Mouse (Mus musculus): ENCODE measurements at regions not wholly inside any gene's neighbourhood (a gene's known extent, or its start where the extent isn't known, plus 50 kb on each side); places are given as distances from the start of the nearest gene placed in this dataset.
"Not testable (repeated sequence)": the region's sequence is repeated elsewhere in the genome, so short reads cannot be mapped to it uniquely, and the experiment has no call there.

- no peaks in the 10 kb centered on the region for H3K27me3 ChIP-seq (ENCODE audit: control insufficient read depth, insufficient read depth, low read length)
- H3K4me2 ChIP-seq (ENCODE audit: low read depth, low read length): no peak overlapping the region
- no peaks in the 10 kb centered on the region for H3K4me1 ChIP-seq (ENCODE audit: control insufficient read depth, insufficient read depth, low read length)
- no peak overlapping the region for H3K27ac ChIP-seq (replicated peaks; ENCODE audit: low read depth, low read length)
- H3K4me3 ChIP-seq (ENCODE audit: low read depth, low read length): no peak overlapping the region
- DNase-seq (ENCODE audit: low spot score) (no peak), ATAC-seq (replicated peaks; ENCODE audit: insufficient number of reproducible peaks, low FRiP score, low TSS enrichment, low read depth) (no peak)
- H3K9ac ChIP-seq (replicated peaks; ENCODE audit: low read length): no peak overlapping the region
- 80% methylated on average over 2 of the region's 2 CpGs for WGBS
- H3K36me3 ChIP-seq (replicated peaks; ENCODE audit: control insufficient read depth, insufficient read depth, low read depth, low read length): no peaks in the 10 kb centered on the region
- no peaks in the 10 kb centered on the region for H3K9me3 ChIP-seq (replicated peaks; ENCODE audit: control insufficient read depth, low read length)
These were observed 321.6 kb downstream of the Htr1b start for GRCm38 (mm10) chr9:81312047-81312446.

DNA sequence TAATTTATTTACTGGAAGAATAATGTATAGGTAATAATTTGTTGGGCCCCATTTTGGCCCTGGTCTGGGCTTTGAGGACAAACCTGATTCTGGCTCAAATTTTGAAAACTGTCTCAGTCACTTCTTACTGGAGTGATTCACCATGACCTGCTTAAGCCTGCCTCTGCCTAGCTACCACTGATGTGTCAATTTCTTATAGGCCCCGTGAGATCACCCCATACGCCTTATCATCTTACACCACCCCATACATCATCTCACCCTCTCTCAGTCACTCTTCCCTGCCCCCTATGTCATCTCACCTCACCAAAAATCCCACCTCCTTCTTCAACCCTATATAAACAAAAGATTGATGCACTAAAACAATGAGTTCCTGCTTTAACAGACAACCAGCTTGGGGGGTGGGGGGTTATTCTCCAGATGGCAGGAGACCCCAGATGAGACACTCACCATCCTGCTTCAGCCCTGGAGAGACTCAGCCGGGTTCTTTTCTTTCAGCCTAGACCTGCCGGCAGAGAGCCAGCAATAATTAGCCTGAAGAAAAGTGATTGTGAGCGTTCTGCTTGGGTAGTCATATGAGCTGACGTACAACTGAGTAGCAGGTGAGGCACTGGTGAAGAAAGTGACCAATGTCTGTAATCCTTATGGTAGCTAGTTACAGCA is 325.0 kb downstream of the Htr1b start:
- Histone ChIP-seq H3K27me3 (ENCODE audit: control insufficient read depth, insufficient read depth, low read length) (no peaks in the 10 kb centered on the region), H3K9ac (replicated peaks; ENCODE audit: low read length) (no peak overlapping the region), H3K27ac (replicated peaks; ENCODE audit: low read depth, low read length) (no peak overlapping the region), H3K9me3 (replicated peaks; ENCODE audit: control insufficient read depth, low read length) (no peaks in the 10 kb centered on the region), H3K4me1 (ENCODE audit: control insufficient read depth, insufficient read depth, low read length) (no peaks in the 10 kb centered on the region), H3K4me2 (ENCODE audit: low read depth, low read length) (no peak overlapping the region), H3K4me3 (ENCODE audit: low read depth, low read length) (no peak overlapping the region), H3K36me3 (replicated peaks; ENCODE audit: control insufficient read depth, insufficient read depth, low read depth, low read length) (no peaks in the 10 kb centered on the region)
- no peak for ATAC-seq (replicated peaks; ENCODE audit: insufficient number of reproducible peaks, low FRiP score, low TSS enrichment, low read depth)
- DNase-seq (ENCODE audit: low spot score): no peak
- 75% methylated on average over 6 of the region's 6 CpGs for WGBS

- H3K4me3 ChIP-seq (ENCODE audit: low read depth, low read length): no peak overlapping the region
- H3K27me3 ChIP-seq (ENCODE audit: control insufficient read depth, insufficient read depth, low read length): no peaks in the 10 kb centered on the region
- no peak overlapping the region for H3K27ac ChIP-seq (replicated peaks; ENCODE audit: low read depth, low read length)
- no peaks in the 10 kb centered on the region for H3K9me3 ChIP-seq (replicated peaks; ENCODE audit: control insufficient read depth, low read length)
- WGBS: 88% methylated on average over 2 of the region's 2 CpGs
- H3K4me2 ChIP-seq (ENCODE audit: low read depth, low read length): no peak overlapping the region
- H3K4me1 ChIP-seq (ENCODE audit: control insufficient read depth, insufficient read depth, low read length): no peaks in the 10 kb centered on the region
- DNase-seq (ENCODE audit: low spot score) (no peak), ATAC-seq (replicated peaks; ENCODE audit: insufficient number of reproducible peaks, low FRiP score, low TSS enrichment, low read depth) (no peak)
- no peaks in the 10 kb centered on the region for H3K36me3 ChIP-seq (replicated peaks; ENCODE audit: control insufficient read depth, insufficient read depth, low read depth, low read length)
- no peak overlapping the region for H3K9ac ChIP-seq (replicated peaks; ENCODE audit: low read length)
These were observed 328.1 kb downstream of the Htr1b start for GRCm38 (mm10) chr9:81305437-81306046.

DNA sequence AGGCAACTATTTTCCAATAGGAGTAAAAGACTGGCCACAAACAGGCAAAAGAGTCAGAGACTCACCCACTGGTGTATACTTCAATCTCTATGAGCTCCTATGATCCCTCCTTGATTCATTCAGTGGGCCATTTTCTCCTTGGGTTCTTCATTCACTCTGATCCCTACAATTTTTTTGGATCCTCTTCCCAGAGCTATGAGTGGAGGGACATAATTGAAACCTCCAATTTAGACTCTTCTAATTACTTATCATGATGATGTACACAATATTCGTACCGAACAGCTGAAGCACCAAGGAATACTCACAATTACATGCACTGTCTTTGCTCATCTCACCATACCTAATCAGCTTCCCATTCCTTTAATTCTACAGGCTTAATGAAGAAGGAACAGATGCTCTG is 357.9 kb downstream of the Htr1b start:
- H3K36me3 ChIP-seq (replicated peaks; ENCODE audit: control insufficient read depth, insufficient read depth, low read depth, low read length): no peaks in the 10 kb centered on the region
- H3K27ac ChIP-seq (replicated peaks; ENCODE audit: low read depth, low read length): no peak overlapping the region
- WGBS: 91% methylated on average over 2 of the region's 2 CpGs
- ATAC-seq (replicated peaks; ENCODE audit: insufficient number of reproducible peaks, low FRiP score, low TSS enrichment, low read depth) (no peak), DNase-seq (ENCODE audit: low spot score) (no peak)
- H3K9me3 ChIP-seq (replicated peaks; ENCODE audit: control insufficient read depth, low read length): no peaks in the 10 kb centered on the region
- H3K4me3 ChIP-seq (ENCODE audit: low read depth, low read length): no peak overlapping the region
- no peaks in the 10 kb centered on the region for H3K4me1 ChIP-seq (ENCODE audit: control insufficient read depth, insufficient read depth, low read length)
- H3K27me3 ChIP-seq (ENCODE audit: control insufficient read depth, insufficient read depth, low read length): no peaks in the 10 kb centered on the region
- H3K4me2 ChIP-seq (ENCODE audit: low read depth, low read length): no peak overlapping the region
- H3K9ac ChIP-seq (replicated peaks; ENCODE audit: low read length): no peak overlapping the region

DNA sequence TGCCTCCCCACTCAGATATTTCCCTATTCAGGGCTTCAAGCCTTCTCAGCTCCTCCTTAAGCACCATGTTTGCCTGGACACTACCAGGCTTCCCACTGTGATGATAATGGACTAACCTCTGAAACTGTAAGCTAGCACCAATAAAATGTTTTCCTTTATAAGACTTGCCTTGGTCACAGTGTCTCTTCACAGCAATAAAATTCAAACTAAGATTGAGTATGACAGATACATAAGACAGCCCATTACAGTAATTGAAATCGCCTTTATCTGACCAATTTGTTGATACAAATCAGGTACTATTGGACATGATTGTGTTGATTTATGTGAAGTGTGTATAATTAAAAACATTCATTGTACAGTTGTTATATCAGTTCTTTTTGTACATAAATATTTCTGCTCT is 358.3 kb downstream of the Htr1b start:
- 70% methylated on average over 1 of the region's 1 CpGs for WGBS
- DNase-seq (ENCODE audit: low spot score) (no peak), ATAC-seq (replicated peaks; ENCODE audit: insufficient number of reproducible peaks, low FRiP score, low TSS enrichment, low read depth) (no peak)
- Histone ChIP-seq H3K36me3 (replicated peaks; ENCODE audit: control insufficient read depth, insufficient read depth, low read depth, low read length) (no peaks in the 10 kb centered on the region), H3K4me3 (ENCODE audit: low read depth, low read length) (no peak overlapping the region), H3K27me3 (ENCODE audit: control insufficient read depth, insufficient read depth, low read length) (no peaks in the 10 kb centered on the region), H3K4me2 (ENCODE audit: low read depth, low read length) (no peak overlapping the region), H3K4me1 (ENCODE audit: control insufficient read depth, insufficient read depth, low read length) (no peaks in the 10 kb centered on the region), H3K27ac (replicated peaks; ENCODE audit: low read depth, low read length) (no peak overlapping the region), H3K9ac (replicated peaks; ENCODE audit: low read length) (no peak overlapping the region), H3K9me3 (replicated peaks; ENCODE audit: control insufficient read depth, low read length) (no peaks in the 10 kb centered on the region)

- not testable (repeated sequence) for DNase-seq (ENCODE audit: low spot score); H3K36me3 ChIP-seq (replicated peaks; ENCODE audit: control insufficient read depth, insufficient read depth, low read depth, low read length); H3K4me2 ChIP-seq (ENCODE audit: low read depth, low read length); H3K4me3 ChIP-seq (ENCODE audit: low read depth, low read length); H3K4me1 ChIP-seq (ENCODE audit: control insufficient read depth, insufficient read depth, low read length); H3K27me3 ChIP-seq (ENCODE audit: control insufficient read depth, insufficient read depth, low read length); ATAC-seq (replicated peaks; ENCODE audit: insufficient number of reproducible peaks, low FRiP score, low TSS enrichment, low read depth); H3K27ac ChIP-seq (replicated peaks; ENCODE audit: low read depth, low read length); H3K9me3 ChIP-seq (replicated peaks; ENCODE audit: control insufficient read depth, low read length); H3K9ac ChIP-seq (replicated peaks; ENCODE audit: low read length)
- 92% methylated on average over 2 of the region's 2 CpGs for WGBS
These were observed 408.7 kb downstream of the Htr1b start for GRCm38 (mm10) chr9:81224957-81225356.

DNA sequence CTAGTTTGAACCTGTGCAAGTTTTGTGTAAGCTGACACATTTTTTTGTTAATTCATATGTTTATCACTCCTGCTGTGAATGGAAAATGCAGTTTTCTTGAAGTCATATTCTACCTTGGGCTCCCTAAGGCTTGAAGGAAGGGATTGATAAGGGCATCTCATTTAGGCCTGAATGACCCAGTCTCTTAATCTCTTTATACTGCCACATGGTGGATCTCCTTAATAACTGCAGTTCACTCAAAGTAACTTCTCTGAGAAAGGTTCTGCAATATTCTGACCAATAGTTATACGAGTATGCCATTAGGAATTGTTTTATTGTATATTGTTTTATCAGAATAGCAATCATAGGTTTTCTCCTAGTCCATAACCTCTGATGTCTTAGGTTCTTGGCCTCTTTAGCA is 415.7 kb downstream of the Htr1b start:
- ATAC-seq (replicated peaks; ENCODE audit: insufficient number of reproducible peaks, low FRiP score, low TSS enrichment, low read depth): no peak
- no peaks in the 10 kb centered on the region for H3K36me3 ChIP-seq (replicated peaks; ENCODE audit: control insufficient read depth, insufficient read depth, low read depth, low read length)
- H3K9me3 ChIP-seq (replicated peaks; ENCODE audit: control insufficient read depth, low read length): no peaks in the 10 kb centered on the region
- H3K4me2 ChIP-seq (ENCODE audit: low read depth, low read length): no peak overlapping the region
- no peak overlapping the region for H3K4me3 ChIP-seq (ENCODE audit: low read depth, low read length)
- no peak overlapping the region for H3K27ac ChIP-seq (replicated peaks; ENCODE audit: low read depth, low read length)
- H3K9ac ChIP-seq (replicated peaks; ENCODE audit: low read length): no peak overlapping the region
- no peak for DNase-seq (ENCODE audit: low spot score)
- no peaks in the 10 kb centered on the region for H3K4me1 ChIP-seq (ENCODE audit: control insufficient read depth, insufficient read depth, low read length)
- H3K27me3 ChIP-seq (ENCODE audit: control insufficient read depth, insufficient read depth, low read length): no peaks in the 10 kb centered on the region
- 78% methylated on average over 1 of the region's 1 CpGs for WGBS

GRCm38 (mm10) chr9:81215601-81216141 is 418.0 kb downstream of the Htr1b start:
- WGBS: 30% methylated on average over 5 of the region's 5 CpGs

More at GRCm38 (mm10) chr9:81215601-81216141, 418.0 kb downstream of the Htr1b start:
- Histone ChIP-seq H3K27ac (replicated peaks; ENCODE audit: low read depth, low read length) (no peak overlapping the region), H3K36me3 (replicated peaks; ENCODE audit: control insufficient read depth, insufficient read depth, low read depth, low read length) (no peaks in the 10 kb centered on the region), H3K4me2 (ENCODE audit: low read depth, low read length) (no peak overlapping the region), H3K27me3 (ENCODE audit: control insufficient read depth, insufficient read depth, low read length) (no peaks in the 10 kb centered on the region), H3K9me3 (replicated peaks; ENCODE audit: control insufficient read depth, low read length) (no peaks in the 10 kb centered on the region), H3K4me3 (ENCODE audit: low read depth, low read length) (no peak overlapping the region), H3K9ac (replicated peaks; ENCODE audit: low read length) (no peak overlapping the region), H3K4me1 (ENCODE audit: control insufficient read depth, insufficient read depth, low read length) (no peaks in the 10 kb centered on the region)
- ATAC-seq (replicated peaks; ENCODE audit: insufficient number of reproducible peaks, low FRiP score, low TSS enrichment, low read depth) (peak; percentile 65; the same call in 1 of the 2 replicates), DNase-seq (ENCODE audit: low spot score) (no peak)
